Mouse (Mus musculus): ENCODE measurements around the gene Trabd2b. TPM values are rescaled to one million over a fixed set of nuclear protein-coding genes. Genes with fewer than 3 reads are reported as not detected.

Gene Trabd2b
- total and polyA plus RNA-seq, 3 experiments: 0.05 TPM; not detected in 2

GRCm38 (mm10) chr4:114438764-114439163 is 32.2 kb downstream of the Trabd2b start:
- ATAC-seq (ENCODE audit: extremely low read depth, insufficient number of reproducible peaks, low FRiP score, poor library complexity, severe bottlenecking): no peak

GRCm38 (mm10) chr4:114442186-114442585 is 35.7 kb downstream of the Trabd2b start:
- H3K4me3 ChIP-seq (ENCODE audit: low read depth, low read length): no peak overlapping the region
- no peaks in the 10 kb centered on the region for H3K27me3 ChIP-seq (ENCODE audit: insufficient read depth, low read length)
- no peak for ATAC-seq (ENCODE audit: extremely low read depth, insufficient number of reproducible peaks, low FRiP score, poor library complexity, severe bottlenecking)
- DNase-seq (ENCODE audit: low spot score): no peak
- H3K4me1 ChIP-seq (ENCODE audit: insufficient read depth, low read depth, low read length): no peaks in the 10 kb centered on the region
- no peak for TF ChIP-seq GATA2 (IDR thresholded peaks at IDR 0.05; ENCODE audit: borderline replicate concordance, low read depth, low read length)
- TF ChIP-seq TAL1 (conservative IDR thresholded peaks at IDR 0.05; ENCODE audit: low read depth, low read length): no peak
- peaks cover 6% of the 10 kb centered on the region for H3K9me3 ChIP-seq (replicated peaks)
- no peaks in the 10 kb centered on the region for H3K36me3 ChIP-seq (replicated peaks)

More at GRCm38 (mm10) chr4:114438764-114439163, 32.2 kb downstream of the Trabd2b start:
- Histone ChIP-seq H3K4me3 (ENCODE audit: low read depth, low read length) (no peak overlapping the region), H3K4me1 (ENCODE audit: insufficient read depth, low read depth, low read length) (no peaks in the 10 kb centered on the region), H3K36me3 (replicated peaks) (no peaks in the 10 kb centered on the region), H3K27me3 (ENCODE audit: insufficient read depth, low read length) (no peaks in the 10 kb centered on the region), H3K9me3 (replicated peaks) (peaks cover 8% of the 10 kb centered on the region)
- no peak for TF ChIP-seq TAL1 (conservative IDR thresholded peaks at IDR 0.05; ENCODE audit: low read depth, low read length)
- TF ChIP-seq CTCF (IDR thresholded peaks at IDR 0.05; ENCODE audit: low read depth, low read length): peak; percentile 4; the same call in 1 of the 2 replicates
- DNase-seq (ENCODE audit: low spot score): no peak

GRCm38 (mm10) chr4:114442661-114443060 is 36.1 kb downstream of the Trabd2b start:
- Histone ChIP-seq H3K4me1 (ENCODE audit: insufficient read depth, low read depth, low read length) (no peaks in the 10 kb centered on the region), H3K27me3 (ENCODE audit: insufficient read depth, low read length) (no peaks in the 10 kb centered on the region), H3K9me3 (replicated peaks) (peaks cover 6% of the 10 kb centered on the region), H3K4me3 (ENCODE audit: low read depth, low read length) (no peak overlapping the region), H3K36me3 (replicated peaks) (no peaks in the 10 kb centered on the region)
- TF ChIP-seq GATA1 (IDR thresholded peaks at IDR 0.05; ENCODE audit: borderline replicate concordance, low read length) (no peak), GATA2 (IDR thresholded peaks at IDR 0.05; ENCODE audit: borderline replicate concordance, low read depth, low read length) (no peak), POLR2AphosphoS5 (IDR thresholded peaks at IDR 0.05; ENCODE audit: insufficient replicate concordance, low read depth, low read length) (no peak), TAL1 (conservative IDR thresholded peaks at IDR 0.05; ENCODE audit: low read depth, low read length) (no peak), CTCF (IDR thresholded peaks at IDR 0.05; ENCODE audit: low read depth, low read length) (no peak)
- DNase-seq (ENCODE audit: low spot score) (no peak), ATAC-seq (ENCODE audit: extremely low read depth, insufficient number of reproducible peaks, low FRiP score, poor library complexity, severe bottlenecking) (no peak)

- ATAC-seq (ENCODE audit: extremely low read depth, insufficient number of reproducible peaks, low FRiP score, poor library complexity, severe bottlenecking): no peak
- TF ChIP-seq GATA1 (IDR thresholded peaks at IDR 0.05; ENCODE audit: borderline replicate concordance, low read length) (no peak), GATA2 (IDR thresholded peaks at IDR 0.05; ENCODE audit: borderline replicate concordance, low read depth, low read length) (no peak), TAL1 (conservative IDR thresholded peaks at IDR 0.05; ENCODE audit: low read depth, low read length) (no peak), CTCF (IDR thresholded peaks at IDR 0.05; ENCODE audit: low read depth, low read length) (no peak), POLR2AphosphoS5 (IDR thresholded peaks at IDR 0.05; ENCODE audit: insufficient replicate concordance, low read depth, low read length) (no peak)
- Histone ChIP-seq H3K4me1 (ENCODE audit: insufficient read depth, low read depth, low read length) (no peaks in the 10 kb centered on the region), H3K27me3 (ENCODE audit: insufficient read depth, low read length) (no peaks in the 10 kb centered on the region), H3K4me3 (ENCODE audit: low read depth, low read length) (no peak overlapping the region), H3K36me3 (replicated peaks) (no peaks in the 10 kb centered on the region), H3K9me3 (replicated peaks) (peaks cover 3% of the 10 kb centered on the region; the same call in 1 of the 2 replicates)
- DNase-seq (ENCODE audit: low spot score): no peak
These were observed 42.0 kb downstream of the Trabd2b start for GRCm38 (mm10) chr4:114448393-114449052.

- Histone ChIP-seq H3K36me3 (replicated peaks) (no peaks in the 10 kb centered on the region), H3K27me3 (ENCODE audit: insufficient read depth, low read length) (no peaks in the 10 kb centered on the region), H3K4me1 (ENCODE audit: insufficient read depth, low read depth, low read length) (no peaks in the 10 kb centered on the region), H3K9me3 (replicated peaks) (peaks cover 7% of the 10 kb centered on the region; the same call in 1 of the 2 replicates), H3K4me3 (ENCODE audit: low read depth, low read length) (no peak overlapping the region)
- TF ChIP-seq CTCF (IDR thresholded peaks at IDR 0.05; ENCODE audit: low read depth, low read length) (no peak), GATA2 (IDR thresholded peaks at IDR 0.05; ENCODE audit: borderline replicate concordance, low read depth, low read length) (no peak)
- ATAC-seq (ENCODE audit: extremely low read depth, insufficient number of reproducible peaks, low FRiP score, poor library complexity, severe bottlenecking) (no peak), DNase-seq (ENCODE audit: low spot score) (no peak)
These were observed 46.6 kb downstream of the Trabd2b start for GRCm38 (mm10) chr4:114453101-114453500.

GRCm38 (mm10) chr4:114454016-114454415 is 47.5 kb downstream of the Trabd2b start:
- peaks cover 4% of the 10 kb centered on the region; the same call in 1 of the 2 replicates for H3K9me3 ChIP-seq (replicated peaks)
- DNase-seq (ENCODE audit: low spot score) (no peak), ATAC-seq (ENCODE audit: extremely low read depth, insufficient number of reproducible peaks, low FRiP score, poor library complexity, severe bottlenecking) (no peak)
- H3K27me3 ChIP-seq (ENCODE audit: insufficient read depth, low read length): no peaks in the 10 kb centered on the region
- TF ChIP-seq GATA2 (IDR thresholded peaks at IDR 0.05; ENCODE audit: borderline replicate concordance, low read depth, low read length): no peak
- TF ChIP-seq POLR2AphosphoS5 (IDR thresholded peaks at IDR 0.05; ENCODE audit: insufficient replicate concordance, low read depth, low read length): no peak
- no peak for TF ChIP-seq TAL1 (conservative IDR thresholded peaks at IDR 0.05; ENCODE audit: low read depth, low read length)
- no peak for TF ChIP-seq CTCF (IDR thresholded peaks at IDR 0.05; ENCODE audit: low read depth, low read length)
- TF ChIP-seq GATA1 (IDR thresholded peaks at IDR 0.05; ENCODE audit: borderline replicate concordance, low read length): no peak
- H3K4me3 ChIP-seq (ENCODE audit: low read depth, low read length): no peak overlapping the region
- no peaks in the 10 kb centered on the region for H3K36me3 ChIP-seq (replicated peaks)
- H3K4me1 ChIP-seq (ENCODE audit: insufficient read depth, low read depth, low read length): no peaks in the 10 kb centered on the region

Measured in G1E (cell line).